Mouse (Mus musculus) megakaryocyte, adult 5-6 weeks (primary cell): ENCODE data around the gene Abhd15. TPM values are rescaled to one million over a fixed set of nuclear protein-coding genes. Genes with fewer than 3 reads are reported as not detected.
A peak's percentile ranks its signal among the peaks of the same experiment; 100 is the strongest.

Experiments used
- ATAC-seq: 2 replicates; pipeline ENCODE4 v1.8.0; 2016; ENCODE audit warnings: mild to moderate bottlenecking, inconsistent platforms; ENCODE audit not compliant: poor library complexity, severe bottlenecking
- total RNA-seq, 2 experiments: library from RNA; stranded (forward) in 1 of 2; stranded (reverse) in 1 of 2; fragments of 153-499, 151-499 nt in 1 of 2; fragments of 221-1000, 200-1000 nt in 1 of 2; gene quantifications; 2 replicates each; pipeline versions ENCODE4 v1.2.3 to v1.2.4; 2015 to 2017

The Abhd15 gene
- total RNA-seq, 2 experiments from 2014 or later = 8.3 to 13.8 TPM

- ATAC-seq = peak; percentile 86
Observed at GRCm38 (mm10) chr11:77492911-77493332, 22.0 kb upstream of the Abhd15 start.

GRCm38 (mm10) chr11:77493512-77494343 lies 21.2 kb upstream of the Abhd15 start, which contains the start of gene Git1:
Git1 (plus strand) TSS chr11:77493562.
- no peak for ATAC-seq

- ATAC-seq = no peak
Observed at GRCm38 (mm10) chr11:77494344-77494676, 20.6 kb upstream of the Abhd15 start.

GRCm38 (mm10) chr11:77494782-77495181 lies 20.1 kb upstream of the Abhd15 start:
- ATAC-seq = no peak

GRCm38 (mm10) chr11:77495507-77495906 lies 19.4 kb upstream of the Abhd15 start:
- ATAC-seq = no peak

GRCm38 (mm10) chr11:77497341-77497756 lies 17.6 kb upstream of the Abhd15 start:
- ATAC-seq = no peak

GRCm38 (mm10) chr11:77497851-77498250 lies 17.1 kb upstream of the Abhd15 start:
- ATAC-seq = no peak

- no peak for ATAC-seq
Observed at GRCm38 (mm10) chr11:77498261-77499139, 16.4 kb upstream of the Abhd15 start.

- no peak for ATAC-seq
Observed at GRCm38 (mm10) chr11:77499354-77499753, 15.6 kb upstream of the Abhd15 start.

- ATAC-seq = no peak
Observed at GRCm38 (mm10) chr11:77500361-77501325, 14.3 kb upstream of the Abhd15 start.

GRCm38 (mm10) chr11:77501392-77501791 lies 13.5 kb upstream of the Abhd15 start:
- peak; percentile 77 for ATAC-seq

- ATAC-seq = no peak
Observed at GRCm38 (mm10) chr11:77501971-77502370, 12.9 kb upstream of the Abhd15 start.

- ATAC-seq = no peak
Observed at GRCm38 (mm10) chr11:77502481-77502880, 12.4 kb upstream of the Abhd15 start.

- ATAC-seq = no peak
Observed at GRCm38 (mm10) chr11:77503511-77503910, 11.4 kb upstream of the Abhd15 start.

GRCm38 (mm10) chr11:77504377-77504776 lies 10.5 kb upstream of the Abhd15 start:
- no peak for ATAC-seq

GRCm38 (mm10) chr11:77505291-77505980 lies 9.5 kb upstream of the Abhd15 start:
- ATAC-seq = no peak

GRCm38 (mm10) chr11:77506273-77506672 lies 8.6 kb upstream of the Abhd15 start:
- ATAC-seq = no peak

- no peak for ATAC-seq
Observed at GRCm38 (mm10) chr11:77506941-77507340, 8.0 kb upstream of the Abhd15 start.

- no peak for ATAC-seq
Observed at GRCm38 (mm10) chr11:77507426-77507825, 7.5 kb upstream of the Abhd15 start.
